Mouse (Mus musculus) cortical plate, adult 2 months (tissue): ENCODE measurements around the gene Nlgn2.

ENCODE experiments used
- CTCF ChIP-seq: fragments of 200-500 bp; IDR thresholded peaks from 2 replicates; pipeline ENCODE4 v1.5.1; 2011; ENCODE audit warnings: mild to moderate bottlenecking, control low read depth, low read length; ENCODE audit not compliant: insufficient read depth; ENCODE audit errors: extremely low read depth
- POLR2A ChIP-seq: fragments of 200-500 bp; IDR thresholded peaks from 2 replicates; pipeline ENCODE4 v1.6.1; 2011; ENCODE audit warnings: mild to moderate bottlenecking, low read length, control low read depth; ENCODE audit not compliant: insufficient read depth; ENCODE audit errors: extremely low read depth

DNA sequence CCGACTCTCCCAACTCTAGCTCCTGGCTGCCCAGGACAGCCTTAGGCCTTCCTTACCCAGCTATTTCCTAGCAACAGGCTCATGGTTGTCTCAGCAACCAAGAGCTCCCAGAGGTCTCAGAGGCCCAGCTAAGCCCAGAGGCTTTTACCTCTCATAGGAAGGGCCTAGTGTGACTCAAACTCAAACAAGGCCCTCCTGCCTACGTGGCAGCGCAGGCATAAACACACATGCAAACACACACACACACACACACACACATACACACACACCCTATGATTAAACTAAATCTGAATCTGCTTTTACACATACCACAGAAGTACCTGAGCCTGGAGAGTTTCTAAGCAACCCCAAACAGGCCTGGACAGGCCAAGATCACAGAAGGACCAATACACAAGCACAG lies 40.8 kb upstream of the Nlgn2 start:
- TF ChIP-seq CTCF = no peak
- no peak for TF ChIP-seq POLR2A
